Mouse (Mus musculus) forebrain, embryonic 14.5 days (tissue): Measurements from ENCODE around the gene Selenow. TPM values are rescaled to one million over a fixed set of nuclear protein-coding genes. Genes with fewer than 3 reads are reported as not detected.

Source experiments
- ATAC-seq: fragments of 200-750 bp; cut with Nextera tagmentation; 2 replicates; pipeline ENCODE4 v1.8.0; 2017; ENCODE audit warnings: mild to moderate bottlenecking, moderate library complexity
- DNase-seq: peaks from one replicate; pipeline ENCODE4 v3.0.0-alpha.2; 2015; ENCODE audit warnings: low spot score
- H3K27ac ChIP-seq: fragments of 300-500 bp; sonication (generic); 2 replicates; pipeline ENCODE4 v1.5.1; 2014; ENCODE audit warnings: low read depth, mild to moderate bottlenecking, control low read depth, low read length, moderate library complexity
- H3K27me3 ChIP-seq: fragments of 300-500 bp; sonication (generic); replicated peaks from 2 replicates; pipeline ENCODE4 v1.6.1; 2014; ENCODE audit warnings: low read length, control low read depth, mixed read lengths; ENCODE audit not compliant: control insufficient read depth, insufficient read depth
- H3K36me3 ChIP-seq: fragments of 300-500 bp; sonication (generic); 2 replicates; pipeline ENCODE4 v1.6.1; 2014; ENCODE audit warnings: low read length, control low read depth; ENCODE audit not compliant: control insufficient read depth, insufficient read depth
- H3K4me1 ChIP-seq: fragments of 300-500 bp; sonication (generic); 2 replicates; pipeline ENCODE4 v1.6.1; 2014; ENCODE audit warnings: antibody characterized with exemption, low read length, control low read depth; ENCODE audit not compliant: control insufficient read depth, insufficient read depth
- H3K4me2 ChIP-seq: fragments of 300-500 bp; sonication (generic); 2 replicates; pipeline ENCODE4 v1.6.1; 2014; ENCODE audit warnings: mild to moderate bottlenecking, control low read depth, low read length
- H3K4me3 ChIP-seq: fragments of 300-500 bp; sonication (generic); 2 replicates; pipeline ENCODE4 v1.5.1; 2014; ENCODE audit warnings: low read depth, low read length, control low read depth
- H3K9ac ChIP-seq: fragments of 300-500 bp; sonication (generic); 2 replicates; pipeline ENCODE4 v1.6.1; 2014; ENCODE audit warnings: mild to moderate bottlenecking, low read length, control low read depth, moderate library complexity
- H3K9me3 ChIP-seq: fragments of 300-500 bp; sonication (generic); replicated peaks from 2 replicates; pipeline ENCODE4 v1.6.1; 2016; ENCODE audit warnings: low read length, control low read depth, mixed read lengths; ENCODE audit not compliant: control insufficient read depth
- WGBS: fragments of 180-500 bp; shearing (Covaris S2); extraction: QIAGEN DNeasy Blood & Tissue Kit; methylation state at CpG from one replicate; pipeline ENCODE4 v1.1.7; 2014; 5-methylcytosine and 5-hydroxymethylcytosine counted together
- polyA plus RNA-seq: library from polyadenylated mRNA; unstranded; fragments of >200 nt; fragmentation: Nextera tagmentation; extraction: Ambion mirVana; gene quantifications from 2 replicates; pipeline ENCODE4 v1.2.1, GENCODE M21; 2014

Selenow gene
- polyA plus RNA-seq, 1 experiment from 2014 or later = 1,790 TPM

DNA sequence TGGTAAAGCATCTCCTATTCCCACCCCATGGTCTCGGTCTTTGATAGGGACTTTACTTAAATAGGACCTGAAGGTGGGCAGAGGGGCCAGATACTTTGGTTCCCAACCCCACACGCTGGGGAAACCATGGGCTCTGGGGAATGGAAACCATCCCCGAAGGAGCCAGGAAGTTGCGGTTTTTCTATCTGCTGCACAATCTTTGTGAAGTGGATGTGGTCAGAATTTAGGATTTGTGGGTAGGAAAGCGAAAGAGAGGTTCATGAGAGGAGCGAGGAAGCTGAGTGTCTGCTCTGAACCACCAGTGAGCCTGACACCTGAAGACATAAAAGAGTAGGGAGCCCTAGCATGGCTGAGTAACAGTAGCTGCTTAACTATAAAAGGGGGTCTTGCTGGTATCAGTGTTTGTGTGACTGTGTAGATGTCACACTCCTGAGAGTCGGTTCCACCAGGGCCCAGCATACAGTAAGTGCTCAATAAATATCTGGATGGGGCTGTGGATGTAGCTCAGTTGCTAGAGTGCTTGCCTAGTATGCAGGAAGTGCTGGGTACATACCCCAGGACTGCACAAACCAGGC, 27.1 kb upstream of the Selenow start:
- DNase-seq = no peak
- Histone ChIP-seq H3K27me3 (no peaks in the 10 kb centered on the region), H3K4me3 (no peak overlapping the region), H3K4me1 (peaks cover 6% of the 10 kb centered on the region), H3K9ac (no peak overlapping the region), H3K36me3 (peaks cover 2% of the 10 kb centered on the region; the same call in 1 of the 2 replicates), H3K4me2 (no peak overlapping the region), H3K9me3 (no peaks in the 10 kb centered on the region), H3K27ac (no peak overlapping the region)
- 87% methylated on average over 7 of the region's 7 CpGs for WGBS
- ATAC-seq = no peak

DNA sequence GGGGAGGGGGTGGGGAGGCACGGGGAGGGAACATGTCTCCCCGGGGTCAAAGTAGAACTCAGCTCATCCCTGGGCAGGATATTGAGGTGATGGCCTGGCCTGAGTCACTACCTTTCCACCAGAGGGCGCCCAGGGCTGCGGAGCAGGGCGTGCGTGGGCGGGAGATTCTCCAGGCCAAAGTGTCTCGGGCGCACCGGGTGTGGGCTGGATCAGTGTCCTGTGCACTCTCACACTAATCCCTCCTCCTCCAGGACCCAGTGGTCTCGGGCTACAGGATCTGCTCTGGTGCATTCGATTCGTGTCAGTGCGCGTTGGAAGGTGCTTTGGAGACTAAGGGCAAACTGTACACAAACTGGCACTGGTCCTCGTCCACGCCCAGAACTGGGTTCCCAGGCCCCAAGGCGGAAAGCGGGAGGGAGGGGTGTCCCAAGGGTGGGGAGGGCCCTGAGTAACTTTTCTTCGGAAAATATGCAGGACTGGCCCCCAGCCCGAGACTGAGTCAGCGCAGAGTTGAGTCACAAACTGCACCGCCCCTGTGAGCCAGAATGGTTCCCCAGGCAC, 26.3 kb upstream of the Selenow start:
- Histone ChIP-seq H3K4me2 (peak overlapping the region; percentile 38), H3K27ac (no peak overlapping the region), H3K4me1 (peaks cover 6% of the 10 kb centered on the region), H3K27me3 (no peaks in the 10 kb centered on the region), H3K9ac (peak overlapping the region; percentile 13; the same call in 1 of the 2 replicates), H3K4me3 (no peak overlapping the region), H3K36me3 (peaks cover 11% of the 10 kb centered on the region), H3K9me3 (no peaks in the 10 kb centered on the region)
- WGBS = 9% methylated on average over 23 of the region's 23 CpGs
- DNase-seq (peak; percentile 54), ATAC-seq (no peak)

DNA sequence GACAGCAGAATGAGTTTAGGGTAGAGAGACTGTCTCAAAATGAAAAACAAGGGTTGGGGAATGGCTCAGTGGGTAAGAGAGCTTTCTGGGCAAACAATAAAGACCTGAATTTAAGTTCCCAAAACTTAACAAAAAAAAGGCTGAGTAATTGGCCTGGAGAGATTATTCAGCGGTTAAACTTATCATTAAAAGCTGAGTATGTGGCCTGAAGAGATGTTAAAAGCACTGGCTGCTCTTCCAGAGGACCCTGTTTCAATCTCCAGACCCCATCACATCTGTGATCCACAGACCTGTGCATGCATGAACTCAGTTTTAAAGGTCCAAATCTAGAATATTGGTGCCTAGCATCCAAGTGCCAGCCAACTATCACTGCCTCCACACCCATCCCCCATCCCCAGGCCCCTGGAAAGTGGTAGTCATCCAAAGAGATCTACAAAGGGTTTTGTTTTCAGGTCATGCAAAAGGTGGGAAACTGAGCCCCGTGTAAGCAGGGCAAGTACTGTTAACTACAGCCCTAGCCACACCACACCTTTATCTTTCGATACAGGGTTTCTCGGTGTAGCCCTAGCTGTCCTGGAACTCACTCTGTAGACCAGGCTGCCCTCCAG, 25.6 kb upstream of the Selenow start:
- ATAC-seq = no peak
- 39% methylated on average over 4 of the region's 4 CpGs for WGBS

GRCm38 (mm10) chr7:15945721-15946536, 23.7 kb upstream of the Selenow start, which contains the start of gene Nop53:
Nop53 (minus strand) TSS chr7:15946074.
- peak; percentile 96 for ATAC-seq
- H3K4me3 ChIP-seq = peak within 1 kb of the TSS; percentile 67
- peak within 1 kb of the TSS; percentile 71 for H3K9ac ChIP-seq
- H3K36me3 ChIP-seq = peaks cover 36% of the 10 kb centered on the region
- H3K9me3 ChIP-seq = no peaks in the 10 kb centered on the region
- peak; percentile 99 for DNase-seq
- peak within 1 kb of the TSS; percentile 61 for H3K4me2 ChIP-seq
- H3K27ac ChIP-seq = peak within 1 kb of the TSS; percentile 88
- H3K27me3 ChIP-seq = no peaks in the 10 kb centered on the region
- WGBS = 2% methylated on average over 59 of the region's 59 CpGs
- H3K4me1 ChIP-seq = peaks cover 6% of the 10 kb centered on the region

More for the DNA sequence above, 25.6 kb upstream of the Selenow start:
- H3K4me3 ChIP-seq = no peak overlapping the region
- no peak overlapping the region for H3K27ac ChIP-seq
- DNase-seq = no peak
- H3K4me1 ChIP-seq = peaks cover 6% of the 10 kb centered on the region
- no peak overlapping the region for H3K9ac ChIP-seq
- H3K36me3 ChIP-seq = peaks cover 18% of the 10 kb centered on the region
- no peaks in the 10 kb centered on the region for H3K27me3 ChIP-seq
- H3K4me2 ChIP-seq = no peak overlapping the region
- H3K9me3 ChIP-seq = no peaks in the 10 kb centered on the region

DNA sequence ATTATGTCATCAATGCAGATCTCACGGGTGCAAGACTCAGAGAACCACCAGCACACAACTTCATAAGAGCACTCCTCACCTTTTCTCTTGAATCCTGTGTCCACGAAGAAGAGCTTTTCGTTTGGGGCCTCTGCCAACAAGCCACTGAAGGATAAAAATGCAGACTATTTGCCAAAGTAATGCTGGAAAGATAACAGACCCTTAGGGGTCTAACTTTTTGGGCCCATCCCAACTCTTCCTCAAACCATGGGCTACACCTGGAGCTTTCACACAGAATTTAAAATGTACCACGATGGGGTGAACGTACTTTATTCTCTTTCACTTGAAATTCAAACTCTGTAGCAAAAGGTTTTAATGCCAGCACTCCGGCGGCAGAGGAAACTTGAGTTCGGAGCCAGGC, 23.0 kb upstream of the Selenow start:
- WGBS = 9% methylated on average over 8 of the region's 8 CpGs
- peak overlapping the region; percentile 61 for H3K4me2 ChIP-seq
- no peak overlapping the region for H3K27ac ChIP-seq
- peak overlapping the region; percentile 67 for H3K4me3 ChIP-seq
- no peaks in the 10 kb centered on the region for H3K27me3 ChIP-seq
- peak overlapping the region; percentile 71 for H3K9ac ChIP-seq
- no peaks in the 10 kb centered on the region for H3K9me3 ChIP-seq
- peaks cover 6% of the 10 kb centered on the region for H3K4me1 ChIP-seq
- ATAC-seq = peak; percentile 1; the same call in 1 of the 2 replicates
- DNase-seq = no peak
- peaks cover 43% of the 10 kb centered on the region for H3K36me3 ChIP-seq

GRCm38 (mm10) chr7:15944311-15944710, 22.1 kb upstream of the Selenow start:
- no peak overlapping the region for H3K9ac ChIP-seq
- 86% methylated on average over 1 of the region's 1 CpGs for WGBS

GRCm38 (mm10) chr7:15938621-15939020, 16.4 kb upstream of the Selenow start:
- H3K36me3 ChIP-seq = peaks cover 79% of the 10 kb centered on the region
- no peak overlapping the region for H3K27ac ChIP-seq
- DNase-seq (no peak), ATAC-seq (no peak)
- H3K27me3 ChIP-seq = no peaks in the 10 kb centered on the region
- 100% methylated on average over 3 of the region's 3 CpGs for WGBS
- H3K4me3 ChIP-seq = no peak overlapping the region
- no peak overlapping the region for H3K9ac ChIP-seq
- no peaks in the 10 kb centered on the region for H3K9me3 ChIP-seq
- no peaks in the 10 kb centered on the region for H3K4me1 ChIP-seq
- no peak overlapping the region for H3K4me2 ChIP-seq

More at GRCm38 (mm10) chr7:15944311-15944710, 22.1 kb upstream of the Selenow start:
- H3K36me3 ChIP-seq = peaks cover 52% of the 10 kb centered on the region
- H3K4me1 ChIP-seq = peaks cover 6% of the 10 kb centered on the region
- H3K4me2 ChIP-seq = no peak overlapping the region; the same call in none of the 2 replicates
- H3K9me3 ChIP-seq = no peaks in the 10 kb centered on the region
- ATAC-seq (no peak), DNase-seq (no peak)
- H3K27me3 ChIP-seq = no peaks in the 10 kb centered on the region
- H3K4me3 ChIP-seq = no peak overlapping the region
- H3K27ac ChIP-seq = no peak overlapping the region

DNA sequence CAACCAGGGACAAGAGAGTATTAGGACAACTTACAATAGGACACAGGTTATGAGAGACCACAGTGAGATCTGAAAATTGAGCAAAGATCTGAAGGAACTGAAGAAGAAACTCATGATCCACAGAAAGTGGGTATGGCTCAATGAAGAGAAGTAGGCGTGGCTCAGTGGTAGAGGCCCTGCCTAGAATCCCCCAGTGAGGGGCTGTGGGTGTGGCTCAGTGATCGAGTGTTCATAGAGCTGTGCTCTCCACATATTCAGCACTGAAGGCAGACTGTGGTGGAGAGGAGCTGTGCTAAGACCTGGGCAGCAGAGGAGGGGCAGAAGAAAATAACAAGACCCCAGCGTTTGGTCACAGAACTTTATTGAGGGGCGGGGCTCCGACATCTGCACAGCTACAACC, 15.3 kb upstream of the Selenow start:
- Histone ChIP-seq H3K9me3 (no peaks in the 10 kb centered on the region), H3K27me3 (no peaks in the 10 kb centered on the region), H3K36me3 (peaks cover 68% of the 10 kb centered on the region), H3K9ac (no peak overlapping the region), H3K27ac (no peak overlapping the region), H3K4me3 (no peak overlapping the region), H3K4me2 (no peak overlapping the region), H3K4me1 (no peaks in the 10 kb centered on the region)
- DNase-seq (no peak), ATAC-seq (no peak)
- whole genome bisulfite sequencing = 90% methylated on average over 5 of the region's 5 CpGs
